Mouse (Mus musculus) stomach, embryonic 16.5 days (tissue): Measurements from ENCODE around the gene Nwd2. TPM values are rescaled to one million over a fixed set of nuclear protein-coding genes. Genes with fewer than 3 reads are reported as not detected.

Experiments
- ATAC-seq: fragments of 200-750 bp; cut with Nextera tagmentation; 2 replicates; pipeline ENCODE4 v1.8.0; 2017; ENCODE audit warnings: moderate number of reproducible peaks, moderate TSS enrichment; ENCODE audit not compliant: insufficient read depth, low FRiP score
- H3K27ac ChIP-seq: fragments of 300-500 bp; sonication (generic); 2 replicates; pipeline ENCODE4 v1.5.1; 2014; ENCODE audit warnings: low read length
- H3K27me3 ChIP-seq: fragments of 300-500 bp; sonication (generic); 2 replicates; pipeline ENCODE4 v1.6.1; 2014; ENCODE audit warnings: low read length, control low read depth, mixed read lengths; ENCODE audit not compliant: control insufficient read depth, insufficient read depth
- H3K36me3 ChIP-seq: fragments of 300-500 bp; sonication (generic); 2 replicates; pipeline ENCODE4 v1.6.1; 2014; ENCODE audit warnings: low read length; ENCODE audit not compliant: control insufficient read depth, insufficient read depth
- H3K4me1 ChIP-seq: fragments of 300-500 bp; sonication (generic); 2 replicates; pipeline ENCODE4 v1.6.1; 2014; ENCODE audit warnings: low read length, control low read depth, mixed read lengths; ENCODE audit not compliant: control insufficient read depth, insufficient read depth
- H3K4me2 ChIP-seq: fragments of 300-500 bp; sonication (generic); 2 replicates; pipeline ENCODE4 v1.6.1; 2014; ENCODE audit warnings: low read depth, low read length, mixed read lengths
- H3K4me3 ChIP-seq: fragments of 300-500 bp; sonication (generic); replicated peaks from 2 replicates; pipeline ENCODE4 v1.5.1; 2014; ENCODE audit warnings: mild to moderate bottlenecking, low read length
- H3K9ac ChIP-seq: fragments of 300-500 bp; sonication (generic); 2 replicates; pipeline ENCODE4 v1.6.1; 2014; ENCODE audit warnings: low read length
- H3K9me3 ChIP-seq: fragments of 300-500 bp; sonication (generic); replicated peaks from 2 replicates; pipeline ENCODE4 v1.6.1; 2016; ENCODE audit warnings: low read length, control low read depth; ENCODE audit not compliant: control insufficient read depth
- WGBS: fragments of 180-500 bp; shearing (Covaris S2); extraction: QIAGEN DNeasy Blood & Tissue Kit; methylation state at CpG from one replicate; pipeline ENCODE4 v1.1.7; 2014; 5-methylcytosine and 5-hydroxymethylcytosine counted together
- polyA plus RNA-seq: library from polyadenylated mRNA; unstranded; fragments of >200 nt; fragmentation: Nextera tagmentation; extraction: Ambion mirVana; gene quantifications from 2 replicates; pipeline ENCODE4 v1.2.1, GENCODE M21; 2015

Gene Nwd2
- polyA plus RNA-seq, 1 experiment from 2014 or later: 0.81 TPM

GRCm38 (mm10) chr5:63847541-63848226, 198.8 kb downstream of the Nwd2 start:
- no peak overlapping the region for H3K4me2 ChIP-seq
- H3K27me3 ChIP-seq: no peaks in the 10 kb centered on the region
- ATAC-seq: peak; percentile 78
- H3K4me3 ChIP-seq: no peak overlapping the region
- H3K9ac ChIP-seq: no peak overlapping the region
- peaks cover 5% of the 10 kb centered on the region; the same call in 1 of the 2 replicates for H3K36me3 ChIP-seq
- H3K4me1 ChIP-seq: no peaks in the 10 kb centered on the region
- WGBS: 61% methylated on average over 13 of the region's 13 CpGs
- peak overlapping the region; percentile 44; the same call in 1 of the 2 replicates for H3K27ac ChIP-seq
- H3K9me3 ChIP-seq: peaks cover 8% of the 10 kb centered on the region

- ATAC-seq: no peak
- Histone ChIP-seq H3K27ac (no peak overlapping the region), H3K4me3 (no peak overlapping the region), H3K36me3 (no peaks in the 10 kb centered on the region), H3K9me3 (no peaks in the 10 kb centered on the region), H3K4me1 (no peaks in the 10 kb centered on the region), H3K4me2 (no peak overlapping the region), H3K9ac (no peak overlapping the region), H3K27me3 (no peaks in the 10 kb centered on the region)
- WGBS: 80% methylated on average over 8 of the region's 8 CpGs
Observed at GRCm38 (mm10) chr5:63858901-63859300, 210.0 kb downstream of the Nwd2 start.

Other genes with a start within 250 kb of the Nwd2 start
- 53.9 and 62.5 TPM in 2 replicates for gene 0610040J01Rik, start 163.3 kb downstream of the Nwd2 start, polyA plus RNA-seq